Mouse (Mus musculus) heart, adult 2 months (tissue): Measurements from ENCODE around the gene Pheta1.

Experiments
- CTCF ChIP-seq: fragments of 200-600 bp; IDR thresholded peaks from 2 replicates; pipeline ENCODE4 v1.8.1; 2022; ENCODE audit warnings: antibody characterized with exemption, mild to moderate bottlenecking, moderate library complexity
- EP300 ChIP-seq: fragments of 200-500 bp; IDR thresholded peaks from 2 replicates; pipeline ENCODE4 v1.6.1; 2011; ENCODE audit warnings: low read depth, low read length, control low read depth; ENCODE audit not compliant: insufficient read depth

- TF ChIP-seq CTCF, result no peak
- no peak for TF ChIP-seq EP300
Observed at GRCm38 (mm10) chr5:121846322-121846721, 2.5 kb upstream of the Pheta1 start.
